Mouse (Mus musculus): ENCODE data around the gene Pdk2.

GRCm38 (mm10) chr11:95079256-95079875, 38.2 kb upstream of the Pdk2 start:
- TF ChIP-seq CTCF (IDR thresholded peaks at IDR 0.05; ENCODE audit: control insufficient read depth, insufficient read depth, insufficient replicate concordance, low read depth, low read length) (no peak), POLR2A (IDR thresholded peaks at IDR 0.05; ENCODE audit: control insufficient read depth, low read depth, low read length) (no peak)

Data from testis, adult 2 months (tissue).